Mouse (Mus musculus): ENCODE measurements around the gene Plekhf1. TPM values are rescaled to one million over a fixed set of nuclear protein-coding genes. Genes with fewer than 3 reads are reported as not detected.

Gene Plekhf1
- polyA plus RNA-seq, 1 experiment from 2014 or later = 0.77 TPM

DNA sequence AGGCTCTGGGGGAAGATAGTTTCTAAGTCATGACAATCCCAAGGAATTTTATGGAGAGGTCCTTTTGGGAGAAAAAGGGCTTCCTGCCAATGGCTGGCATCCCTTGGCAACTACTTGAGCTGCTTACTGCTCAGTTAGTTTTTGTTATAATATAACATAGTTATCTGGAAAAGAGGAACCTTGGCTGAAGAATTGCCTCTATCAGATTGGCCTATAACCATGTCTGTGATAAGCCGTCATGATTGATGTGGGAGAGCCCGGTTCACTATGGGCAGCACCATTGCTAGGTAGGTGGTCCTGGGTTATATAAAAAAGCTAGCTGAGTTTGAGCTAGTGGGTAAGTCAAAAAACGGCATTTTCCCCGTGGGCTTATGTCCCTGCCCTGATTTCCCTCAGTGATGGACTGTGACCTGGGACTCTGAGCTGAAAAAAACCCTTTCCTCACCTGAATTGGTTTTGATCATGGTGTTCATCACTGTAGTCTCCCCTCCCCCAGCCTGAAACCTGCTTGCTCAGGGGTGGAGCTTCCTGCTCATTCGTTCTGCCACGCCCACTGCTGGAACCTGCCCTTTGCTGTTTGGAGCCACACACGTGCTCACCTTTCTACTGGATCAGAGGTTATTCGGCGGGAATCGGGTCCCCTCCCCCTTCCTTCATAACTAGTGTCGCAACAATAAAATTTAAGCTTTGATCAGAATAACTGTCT is 8.7 kb upstream of the Plekhf1 start:
- no peaks in the 10 kb centered on the region for H3K27me3 ChIP-seq
- no peak for ATAC-seq (ENCODE audit: low FRiP score)
- no peak overlapping the region for H3K4me3 ChIP-seq
- H3K4me2 ChIP-seq = no peak overlapping the region
- H3K4me1 ChIP-seq (replicated peaks) = no peaks in the 10 kb centered on the region
- H3K9me3 ChIP-seq = no peaks in the 10 kb centered on the region
- 54% methylated on average over 11 of the region's 11 CpGs for WGBS
- H3K36me3 ChIP-seq = no peaks in the 10 kb centered on the region
- no peak overlapping the region for H3K9ac ChIP-seq
- no peak overlapping the region for H3K27ac ChIP-seq

DNA sequence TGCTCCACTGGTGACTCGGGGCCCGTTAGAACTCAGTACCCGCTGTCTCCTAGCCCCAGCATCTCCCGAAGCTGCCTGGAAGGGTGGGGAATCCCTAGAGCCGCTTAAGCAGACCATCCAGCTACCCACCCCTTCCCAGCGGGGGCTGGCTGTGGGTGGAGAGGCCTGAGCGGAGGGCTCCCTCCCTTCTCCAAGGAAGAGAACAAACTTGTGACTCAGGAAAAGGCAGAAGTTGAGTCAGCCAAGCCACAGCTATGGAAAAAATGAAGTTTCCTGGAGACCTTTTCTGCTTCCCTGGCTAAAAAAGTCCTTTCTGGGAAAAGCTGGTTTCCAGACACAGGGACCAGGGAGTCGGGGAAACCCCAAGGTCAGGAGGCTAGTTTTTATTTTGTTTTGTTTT is 2.5 kb upstream of the Plekhf1 start:
- Histone ChIP-seq H3K27ac (no peak overlapping the region), H3K27me3 (peaks cover 33% of the 10 kb centered on the region), H3K4me2 (no peak overlapping the region), H3K9ac (no peak overlapping the region), H3K36me3 (no peaks in the 10 kb centered on the region), H3K4me3 (no peak overlapping the region), H3K9me3 (no peaks in the 10 kb centered on the region), H3K4me1 (replicated peaks) (peaks cover 17% of the 10 kb centered on the region)
- ATAC-seq (ENCODE audit: low FRiP score) = no peak
- 20% methylated on average over 8 of the region's 8 CpGs for WGBS

DNA sequence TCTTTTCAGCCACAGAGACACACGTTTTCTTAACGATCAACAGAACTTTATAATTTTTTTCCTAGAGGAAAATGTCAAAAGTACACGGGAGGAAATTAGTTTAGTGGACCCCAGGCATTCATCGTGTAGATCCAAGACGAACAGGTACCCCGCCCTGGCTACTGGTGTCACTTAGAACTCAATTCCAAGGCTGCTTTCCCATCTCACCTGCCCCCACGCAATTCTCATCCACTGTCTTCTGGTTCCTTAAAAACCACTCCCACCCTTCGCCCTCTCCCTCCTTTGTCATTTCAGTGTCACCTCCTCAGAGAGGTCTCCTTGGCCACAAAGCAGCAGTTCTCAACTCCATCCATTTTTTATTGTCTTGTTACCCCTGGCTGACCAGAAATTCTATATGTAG is 513 bp upstream of the Plekhf1 start:
- WGBS = 17% methylated on average over 8 of the region's 8 CpGs
- ATAC-seq (ENCODE audit: low FRiP score) = peak; percentile 22; the same call in 1 of the 2 replicates
- H3K9me3 ChIP-seq = no peaks in the 10 kb centered on the region
- peak overlapping the region; percentile 87 for H3K4me2 ChIP-seq
- H3K4me3 ChIP-seq = peak overlapping the region; percentile 53
- no peaks in the 10 kb centered on the region for H3K36me3 ChIP-seq
- no peak overlapping the region for H3K27ac ChIP-seq
- peaks cover 33% of the 10 kb centered on the region for H3K27me3 ChIP-seq
- H3K9ac ChIP-seq = 0 out of 2 replicates have a peak overlapping the region, but pooled peaks have one; percentile 69
- peaks cover 17% of the 10 kb centered on the region for H3K4me1 ChIP-seq (replicated peaks)

- no peak overlapping the region for H3K27ac ChIP-seq
- ATAC-seq (ENCODE audit: low FRiP score) = peak; percentile 76
- peak overlapping the region; percentile 53 for H3K4me3 ChIP-seq
- H3K9ac ChIP-seq = peak overlapping the region; percentile 69
- under 1% methylated on average over 25 of the region's 25 CpGs for WGBS
- H3K4me1 ChIP-seq (replicated peaks) = peaks cover 17% of the 10 kb centered on the region
- H3K36me3 ChIP-seq = no peaks in the 10 kb centered on the region
- peaks cover 33% of the 10 kb centered on the region for H3K27me3 ChIP-seq
- H3K9me3 ChIP-seq = no peaks in the 10 kb centered on the region
- peak overlapping the region; percentile 87 for H3K4me2 ChIP-seq
Observed at GRCm38 (mm10) chr7:38227181-38227899, 476 bp downstream of the Plekhf1 start.

DNA sequence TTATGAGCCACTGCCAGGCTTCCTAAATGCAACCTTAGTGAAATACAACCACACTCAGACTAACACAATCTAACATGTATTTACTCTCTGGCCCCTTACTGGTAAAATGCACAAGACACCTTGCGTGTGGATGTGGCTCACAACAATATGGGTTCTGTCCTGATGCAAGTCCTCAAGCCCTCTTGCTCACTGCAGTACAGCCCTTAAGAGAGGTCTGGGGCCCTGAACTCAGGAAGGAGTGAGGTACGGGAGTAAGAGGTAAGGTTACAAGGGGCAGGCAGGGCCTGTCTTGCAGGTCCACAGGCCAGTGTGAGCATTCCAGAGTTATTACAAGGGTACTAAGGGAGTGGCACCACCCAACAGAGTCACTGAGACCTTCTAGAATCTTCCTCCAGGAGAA is 1.6 kb downstream of the Plekhf1 start:
- Histone ChIP-seq H3K36me3 (no peaks in the 10 kb centered on the region), H3K4me1 (replicated peaks) (peaks cover 17% of the 10 kb centered on the region), H3K27me3 (peaks cover 33% of the 10 kb centered on the region), H3K9me3 (no peaks in the 10 kb centered on the region), H3K4me3 (no peak overlapping the region), H3K4me2 (no peak overlapping the region), H3K27ac (no peak overlapping the region), H3K9ac (no peak overlapping the region)
- WGBS = 89% methylated on average over 2 of the region's 2 CpGs
- no peak for ATAC-seq (ENCODE audit: low FRiP score)

DNA sequence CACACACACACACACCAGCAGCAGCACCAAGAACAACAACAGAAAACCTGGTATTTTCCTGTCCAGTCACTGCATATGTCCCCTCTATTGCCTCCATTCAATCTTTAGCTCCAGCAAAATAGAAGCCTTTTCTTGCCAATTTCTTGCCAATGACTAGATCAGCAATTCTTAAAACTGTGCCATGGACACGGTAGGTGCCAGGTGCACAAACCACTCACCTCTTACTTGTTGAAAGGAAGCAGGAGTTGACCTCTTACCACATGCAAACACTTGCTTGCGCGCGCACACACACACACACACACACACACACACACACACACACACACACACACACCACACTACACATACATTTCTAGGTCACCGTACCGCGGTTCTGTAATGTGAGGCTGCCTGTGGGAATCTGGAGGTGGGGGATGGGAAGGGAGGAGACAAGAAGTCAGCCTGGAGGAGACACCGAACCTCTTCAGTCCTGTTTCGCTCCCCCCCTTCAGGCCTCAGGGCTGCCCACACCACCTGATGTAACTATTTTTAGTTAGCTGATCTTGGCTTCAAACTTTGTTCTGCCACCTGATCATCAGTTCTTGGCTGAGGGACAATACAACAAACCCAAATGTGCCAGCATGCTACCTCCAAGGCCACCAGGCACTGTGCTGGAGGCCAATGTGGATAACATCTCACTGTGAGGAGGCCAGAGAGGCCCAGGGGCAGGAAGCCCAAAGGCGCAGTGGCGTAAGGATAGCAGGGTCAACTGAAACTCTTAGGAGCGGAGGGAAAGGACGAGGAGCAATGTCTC is 3.0 kb downstream of the Plekhf1 start:
- H3K4me2 ChIP-seq = no peak overlapping the region
- peaks cover 17% of the 10 kb centered on the region for H3K4me1 ChIP-seq (replicated peaks)
- no peak overlapping the region for H3K9ac ChIP-seq
- H3K27me3 ChIP-seq = peaks cover 21% of the 10 kb centered on the region
- no peaks in the 10 kb centered on the region for H3K36me3 ChIP-seq
- WGBS = 86% methylated on average over 13 of the region's 13 CpGs
- no peak for ATAC-seq (ENCODE audit: low FRiP score)
- no peak overlapping the region for H3K4me3 ChIP-seq
- H3K27ac ChIP-seq = no peak overlapping the region
- no peaks in the 10 kb centered on the region for H3K9me3 ChIP-seq

DNA sequence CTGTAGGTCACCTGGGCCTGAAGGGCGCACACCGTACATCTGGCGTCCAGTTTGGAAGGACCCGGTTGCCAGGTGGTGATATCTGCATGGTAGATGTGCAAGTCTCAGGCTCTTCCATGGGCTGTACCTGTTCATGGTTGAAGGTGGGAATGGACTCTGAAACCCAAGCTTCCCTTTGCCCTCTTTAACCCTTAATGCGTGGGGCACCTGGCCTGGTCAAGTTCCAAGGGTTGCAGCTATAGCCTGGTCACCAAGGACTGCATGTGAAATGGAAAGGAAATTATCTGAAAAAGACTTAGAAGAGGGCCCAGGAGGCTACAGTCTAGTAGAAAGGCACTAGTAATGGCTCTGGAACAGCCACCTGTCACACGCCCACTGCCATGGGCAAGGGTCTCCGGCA is 7.0 kb downstream of the Plekhf1 start:
- H3K4me2 ChIP-seq = no peak overlapping the region
- no peak for ATAC-seq (ENCODE audit: low FRiP score)
- no peaks in the 10 kb centered on the region for H3K9me3 ChIP-seq
- 97% methylated on average over 7 of the region's 7 CpGs for WGBS
- 0 out of 2 replicates have a peak, but pooled peaks cover 3% of the 10 kb centered on the region for H3K4me1 ChIP-seq (replicated peaks)
- no peaks in the 10 kb centered on the region for H3K36me3 ChIP-seq
- no peak overlapping the region for H3K27ac ChIP-seq
- H3K4me3 ChIP-seq = no peak overlapping the region
- H3K9ac ChIP-seq = no peak overlapping the region
- no peaks in the 10 kb centered on the region for H3K27me3 ChIP-seq

GRCm38 (mm10) chr7:38219526-38219925 is 8.3 kb downstream of the Plekhf1 start:
- Histone ChIP-seq H3K27me3 (no peaks in the 10 kb centered on the region), H3K9me3 (no peaks in the 10 kb centered on the region), H3K36me3 (no peaks in the 10 kb centered on the region), H3K27ac (no peak overlapping the region), H3K4me2 (no peak overlapping the region), H3K9ac (no peak overlapping the region), H3K4me1 (replicated peaks) (0 out of 2 replicates have a peak, but pooled peaks cover 3% of the 10 kb centered on the region), H3K4me3 (no peak overlapping the region)
- WGBS = 91% methylated on average over 4 of the region's 4 CpGs
- ATAC-seq (ENCODE audit: low FRiP score) = no peak

GRCm38 (mm10) chr7:38218631-38219367 is 9.0 kb downstream of the Plekhf1 start:
- ATAC-seq (ENCODE audit: low FRiP score) = no peak
- H3K4me1 ChIP-seq (replicated peaks) = 0 out of 2 replicates have a peak, but pooled peaks cover 3% of the 10 kb centered on the region
- H3K27ac ChIP-seq = no peak overlapping the region
- H3K27me3 ChIP-seq = no peaks in the 10 kb centered on the region
- WGBS = 79% methylated on average over 8 of the region's 8 CpGs
- no peak overlapping the region for H3K9ac ChIP-seq
- H3K36me3 ChIP-seq = no peaks in the 10 kb centered on the region
- H3K4me2 ChIP-seq = no peak overlapping the region
- no peak overlapping the region for H3K4me3 ChIP-seq
- no peaks in the 10 kb centered on the region for H3K9me3 ChIP-seq

GRCm38 (mm10) chr7:38217417-38218171 is 10.2 kb downstream of the Plekhf1 start:
- no peaks in the 10 kb centered on the region for H3K9me3 ChIP-seq
- 64% methylated on average over 5 of the region's 5 CpGs for WGBS
- no peak overlapping the region for H3K4me3 ChIP-seq
- no peak overlapping the region for H3K27ac ChIP-seq
- ATAC-seq (ENCODE audit: low FRiP score) = no peak
- 0 out of 2 replicates have a peak, but pooled peaks cover 3% of the 10 kb centered on the region for H3K4me1 ChIP-seq (replicated peaks)
- no peak overlapping the region for H3K9ac ChIP-seq
- no peaks in the 10 kb centered on the region for H3K27me3 ChIP-seq
- H3K4me2 ChIP-seq = no peak overlapping the region
- H3K36me3 ChIP-seq = no peaks in the 10 kb centered on the region

- ATAC-seq (ENCODE audit: low FRiP score) = no peak
- no peak overlapping the region for H3K9ac ChIP-seq
- H3K4me2 ChIP-seq = no peak overlapping the region
- no peak overlapping the region for H3K27ac ChIP-seq
- no peaks in the 10 kb centered on the region for H3K27me3 ChIP-seq
- H3K36me3 ChIP-seq = no peaks in the 10 kb centered on the region
- no peak overlapping the region for H3K4me3 ChIP-seq
- H3K4me1 ChIP-seq (replicated peaks) = 0 out of 2 replicates have a peak, but pooled peaks cover 3% of the 10 kb centered on the region
- 90% methylated on average over 6 of the region's 6 CpGs for WGBS
- no peaks in the 10 kb centered on the region for H3K9me3 ChIP-seq
Observed at GRCm38 (mm10) chr7:38215697-38216096, 12.1 kb downstream of the Plekhf1 start.

Measured in hindbrain, embryonic 13.5 days (tissue).